Mouse (Mus musculus): ENCODE results near the gene Fut2. TPM values are rescaled to one million over a fixed set of nuclear protein-coding genes. Genes with fewer than 3 reads are reported as not detected.

Gene Fut2
- polyA plus RNA-seq, 1 experiment from 2014 or later = 0.52 TPM

GRCm38 (mm10) chr7:45702809-45703520 is 36.8 kb upstream of the Fut2 start:
- DNase-seq (ENCODE audit: low spot score) = no peak

- no peak for DNase-seq (ENCODE audit: low spot score)
Observed at GRCm38 (mm10) chr7:45702316-45702715, 36.1 kb upstream of the Fut2 start.

GRCm38 (mm10) chr7:45701607-45702006 is 35.4 kb upstream of the Fut2 start:
- no peak for DNase-seq (ENCODE audit: low spot score)

GRCm38 (mm10) chr7:45701072-45701471 is 34.9 kb upstream of the Fut2 start:
- DNase-seq (ENCODE audit: low spot score) = no peak

- DNase-seq (ENCODE audit: low spot score) = peak; percentile 68
Observed at GRCm38 (mm10) chr7:45700301-45701015, 34.3 kb upstream of the Fut2 start.

GRCm38 (mm10) chr7:45699523-45700141 is 33.4 kb upstream of the Fut2 start, which contains the start of gene Car11:
Gene Car11 (plus strand): TSS chr7:45699843.
- DNase-seq (ENCODE audit: low spot score) = no peak

- no peak for DNase-seq (ENCODE audit: low spot score)
Observed at GRCm38 (mm10) chr7:45697894-45698293, 31.7 kb upstream of the Fut2 start.

- peak; percentile 50 for DNase-seq (ENCODE audit: low spot score)
Observed at GRCm38 (mm10) chr7:45695098-45695497, 28.9 kb upstream of the Fut2 start.

- no peak for DNase-seq (ENCODE audit: low spot score)
Observed at GRCm38 (mm10) chr7:45693921-45694591, 27.9 kb upstream of the Fut2 start, which contains the start of gene Sec1. Gene Sec1 (minus strand): TSS chr7:45694402.

- no peak for DNase-seq (ENCODE audit: low spot score)
Observed at GRCm38 (mm10) chr7:45692364-45692763, 26.2 kb upstream of the Fut2 start.

- DNase-seq (ENCODE audit: low spot score) = no peak
Observed at GRCm38 (mm10) chr7:45689800-45690199, 23.6 kb upstream of the Fut2 start.

- DNase-seq (ENCODE audit: low spot score) = no peak
Observed at GRCm38 (mm10) chr7:45689099-45689498, 22.9 kb upstream of the Fut2 start.

GRCm38 (mm10) chr7:45686841-45687240 is 20.6 kb upstream of the Fut2 start:
- no peak for DNase-seq (ENCODE audit: low spot score)

- no peak for DNase-seq (ENCODE audit: low spot score)
Observed at GRCm38 (mm10) chr7:45685811-45686210, 19.6 kb upstream of the Fut2 start.

GRCm38 (mm10) chr7:45683396-45684050 is 17.3 kb upstream of the Fut2 start, which contains the start of gene Ntn5:
Gene Ntn5 (plus strand): TSS chr7:45684022.
- peak; percentile 14 for DNase-seq (ENCODE audit: low spot score)

- peak; percentile 90 for DNase-seq (ENCODE audit: low spot score)
Observed at GRCm38 (mm10) chr7:45682144-45683126, 16.2 kb upstream of the Fut2 start.

- DNase-seq (ENCODE audit: low spot score) = peak; percentile 40
Observed at GRCm38 (mm10) chr7:45681046-45681736, 15.0 kb upstream of the Fut2 start.

GRCm38 (mm10) chr7:45679966-45680621 is 13.9 kb upstream of the Fut2 start:
- no peak for DNase-seq (ENCODE audit: low spot score)

GRCm38 (mm10) chr7:45678513-45678912 is 12.3 kb upstream of the Fut2 start:
- no peak for DNase-seq (ENCODE audit: low spot score)
